Mouse (Mus musculus) monocyte, adult 5-6 weeks (primary cell): ENCODE results near the gene Cfap157. TPM values are rescaled to one million over a fixed set of nuclear protein-coding genes. Genes with fewer than 3 reads are reported as not detected.
A peak's percentile ranks its signal among the peaks of the same experiment; 100 is the strongest.

Source experiments
- ATAC-seq: fragments of 153-309, 156-312 bp; replicated peaks from 2 replicates; pipeline ENCODE4 v1.8.0; 2017; ENCODE audit warnings: mild to moderate bottlenecking; ENCODE audit not compliant: low TSS enrichment, insufficient number of reproducible peaks, severe bottlenecking, poor library complexity, low FRiP score
- total RNA-seq: library from RNA; stranded (forward); fragments of 200-1000, 200-491, 200-594 nt; gene quantifications from 3 replicates; pipeline ENCODE4 v1.2.3, GENCODE M21; 2017

Gene Cfap157
- not detected in 3 replicates for total RNA-seq

DNA sequence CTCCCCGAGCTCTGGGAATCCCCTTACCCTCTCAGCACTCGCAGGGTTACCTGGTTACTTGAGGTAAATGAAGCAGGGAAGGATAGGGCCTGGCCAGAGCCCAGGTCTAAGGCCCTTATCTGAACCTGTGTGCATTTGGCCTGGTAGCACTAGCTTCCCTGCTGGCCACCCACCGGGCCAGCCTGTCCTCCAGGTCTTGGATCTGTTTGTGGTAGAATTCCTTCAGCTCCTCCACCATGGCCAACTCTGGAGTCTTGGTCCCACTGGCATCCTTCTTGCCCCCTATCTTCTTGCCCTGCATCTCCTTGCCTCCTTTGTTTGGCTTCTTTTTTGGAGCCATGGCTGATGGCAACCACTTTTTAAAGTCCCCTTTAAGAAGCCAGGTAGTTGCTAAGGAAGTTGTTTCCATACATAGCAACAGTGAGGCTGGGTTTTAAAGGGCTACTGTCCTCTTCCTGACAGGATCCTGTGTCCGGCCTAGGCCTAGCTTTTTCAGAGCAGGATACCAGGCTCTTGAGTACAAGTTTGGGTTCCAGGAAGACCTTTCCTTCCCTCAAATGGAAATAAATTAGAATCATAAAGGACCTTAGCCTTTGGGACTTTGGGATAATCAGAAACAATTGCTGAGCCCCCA, at the start of gene Cfap157:
TSS of gene Cfap157 (minus strand) at position 381 of the 634 bp plus-strand sequence.
- no peak for ATAC-seq

DNA sequence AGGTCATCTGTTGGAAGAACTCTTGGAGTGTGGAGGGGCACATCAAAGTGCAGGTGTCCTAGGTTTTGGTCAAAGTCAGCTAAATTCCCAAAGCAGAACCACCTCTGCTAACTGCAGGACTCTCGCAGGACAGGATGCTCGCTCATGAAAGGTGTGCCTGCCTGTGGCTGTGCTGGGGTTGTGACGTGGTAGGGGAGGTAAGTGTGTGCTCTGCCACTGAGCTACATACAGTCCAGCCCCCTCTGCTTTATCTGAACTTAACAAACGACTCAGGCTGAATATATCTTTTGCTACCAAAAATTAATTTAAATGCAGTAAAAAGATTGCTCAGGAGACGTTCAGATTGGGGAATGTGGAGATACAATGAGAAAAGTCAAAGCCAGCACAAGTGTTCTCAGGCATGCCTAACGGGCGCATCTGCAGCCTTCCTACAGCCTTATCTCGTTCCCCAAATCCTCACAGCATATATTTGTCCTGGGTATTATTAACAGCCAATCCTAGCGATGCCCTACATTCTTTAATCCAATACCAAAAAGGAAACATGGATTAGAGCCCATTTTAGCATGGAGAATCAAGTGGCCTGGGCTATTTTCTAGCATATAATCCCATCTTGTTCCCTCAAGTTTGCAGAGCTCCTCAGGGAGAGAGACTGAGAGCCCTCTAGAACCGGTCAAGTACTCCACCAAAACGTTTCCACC, 44.9 kb upstream of the Cfap157 start:
- no peak for ATAC-seq

DNA sequence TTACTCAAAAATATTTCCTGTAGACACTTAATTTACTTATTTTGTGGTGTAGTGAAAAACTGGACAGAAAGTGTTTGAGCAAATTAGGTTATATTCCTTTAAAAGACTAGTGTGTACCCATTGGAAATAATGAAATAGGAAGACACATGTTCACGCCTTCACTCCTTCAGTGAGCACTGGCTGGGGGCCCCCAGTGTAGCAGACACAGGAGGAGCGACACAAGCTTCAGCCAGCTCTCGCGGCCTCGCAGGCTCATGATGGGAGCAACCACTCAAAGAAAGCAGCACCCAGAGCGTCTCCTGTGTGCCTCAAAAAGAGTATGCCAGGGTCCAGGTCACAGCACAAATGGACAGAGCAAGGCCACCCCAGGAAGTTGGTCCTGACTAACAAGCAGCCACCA, 41.6 kb upstream of the Cfap157 start:
- no peak for ATAC-seq

DNA sequence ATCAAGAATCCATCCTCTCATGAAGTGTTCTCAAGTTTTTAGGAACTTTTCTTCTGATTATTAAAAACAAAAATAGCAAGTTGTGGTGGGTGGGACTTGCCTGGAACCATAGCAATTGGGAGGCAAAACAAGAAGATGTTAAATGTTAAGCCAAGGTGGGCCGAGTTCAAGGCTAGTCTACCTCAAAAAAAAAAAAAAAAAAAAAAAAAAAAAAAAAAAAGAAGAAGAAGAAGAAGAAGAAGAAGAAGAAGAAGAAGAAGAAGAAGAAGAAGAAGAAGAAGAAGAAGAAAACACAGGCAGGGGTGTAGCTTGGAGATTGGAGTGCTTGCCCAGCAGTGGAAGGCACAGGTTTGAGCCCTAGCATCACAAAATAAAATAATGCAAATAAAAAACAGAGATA, 40.5 kb upstream of the Cfap157 start:
- no peak for ATAC-seq

DNA sequence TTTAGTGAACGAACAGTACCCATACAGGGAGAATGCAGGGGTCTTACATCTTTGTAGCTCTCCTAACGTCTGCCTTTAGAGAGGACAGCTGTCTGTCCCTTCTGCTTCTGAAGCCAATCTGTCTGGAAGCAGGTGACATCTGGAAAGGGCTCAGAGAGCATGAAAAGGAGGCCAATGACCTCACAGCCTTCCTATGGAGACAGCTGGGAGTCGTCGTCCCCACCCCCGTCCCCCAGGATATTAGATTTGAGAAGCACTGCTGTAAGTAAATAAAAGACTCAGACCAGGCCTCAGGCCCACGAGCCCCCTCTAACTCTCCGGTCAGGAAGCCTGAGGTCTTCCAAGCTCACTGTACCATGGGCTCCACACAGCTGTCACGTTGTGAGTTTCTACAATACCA, 40.0 kb upstream of the Cfap157 start:
- no peak for ATAC-seq

DNA sequence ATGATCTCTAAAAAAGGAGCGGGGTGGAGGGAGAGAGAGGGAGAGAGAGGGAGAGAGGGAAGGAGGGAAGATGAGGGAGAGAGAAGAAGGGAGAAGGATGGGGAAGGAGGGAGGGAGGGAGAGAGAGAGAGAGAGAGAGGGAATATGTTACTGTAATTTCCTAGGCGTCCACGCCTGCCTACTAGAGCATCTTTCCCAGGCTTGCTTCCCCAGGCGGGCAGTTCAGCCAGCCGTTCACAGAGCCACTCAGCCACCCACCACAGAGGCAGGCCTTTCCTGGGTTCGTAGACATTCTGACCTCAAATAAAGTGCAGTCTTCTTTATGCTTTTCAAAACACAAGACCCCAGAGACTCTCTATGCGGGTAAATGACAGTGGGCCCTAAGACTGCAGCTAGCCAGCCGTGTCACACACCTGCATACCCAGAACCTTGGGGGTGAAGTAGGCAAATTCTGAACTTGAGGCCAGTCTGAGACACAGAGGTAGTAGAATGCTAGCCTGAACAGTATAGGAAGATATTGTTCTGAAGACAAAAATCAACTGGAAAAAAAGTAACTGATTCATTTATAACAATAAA, 39.4 kb upstream of the Cfap157 start:
- no peak for ATAC-seq

DNA sequence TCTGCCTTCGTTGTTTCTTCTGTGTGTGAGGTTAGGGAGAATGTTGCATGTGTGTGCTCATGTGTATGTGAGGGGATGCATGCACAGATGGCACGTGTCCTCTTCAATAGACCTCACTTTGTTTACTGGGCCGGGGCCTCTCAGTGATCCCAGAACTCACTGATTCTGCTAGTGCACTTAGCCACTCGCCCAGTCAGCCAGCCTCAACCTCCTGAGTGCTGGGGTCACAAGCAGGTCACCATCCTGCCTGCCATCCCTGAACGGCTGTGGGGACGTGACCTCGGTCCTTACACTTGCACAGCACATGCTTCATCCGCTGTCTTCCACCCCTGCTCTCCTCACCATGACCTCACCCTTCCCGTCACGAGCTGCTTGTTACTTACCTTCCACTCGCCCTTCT, 38.9 kb upstream of the Cfap157 start:
- ATAC-seq: 0 out of 2 replicates have a peak, but pooled peaks have one; percentile 7

DNA sequence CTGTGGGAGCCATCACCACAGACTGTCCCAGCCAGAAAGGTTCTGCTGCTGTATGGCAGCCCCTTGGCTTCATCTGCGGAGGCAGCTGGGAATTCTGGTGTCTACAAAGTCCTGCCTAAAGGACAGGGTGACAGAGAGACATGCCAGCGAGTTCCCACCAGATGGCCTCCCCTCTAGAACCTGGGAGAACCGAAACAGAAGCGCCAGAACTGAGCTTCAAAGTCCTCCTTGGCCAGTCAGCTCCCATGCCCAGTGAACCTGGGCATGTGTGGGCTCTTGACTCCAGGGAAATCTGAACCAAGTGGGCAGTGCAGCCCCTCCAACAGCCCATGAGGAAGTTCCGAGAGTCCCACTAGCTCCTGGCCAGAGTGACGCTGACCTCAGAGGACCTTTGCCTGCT, 38.4 kb upstream of the Cfap157 start:
- no peak for ATAC-seq

DNA sequence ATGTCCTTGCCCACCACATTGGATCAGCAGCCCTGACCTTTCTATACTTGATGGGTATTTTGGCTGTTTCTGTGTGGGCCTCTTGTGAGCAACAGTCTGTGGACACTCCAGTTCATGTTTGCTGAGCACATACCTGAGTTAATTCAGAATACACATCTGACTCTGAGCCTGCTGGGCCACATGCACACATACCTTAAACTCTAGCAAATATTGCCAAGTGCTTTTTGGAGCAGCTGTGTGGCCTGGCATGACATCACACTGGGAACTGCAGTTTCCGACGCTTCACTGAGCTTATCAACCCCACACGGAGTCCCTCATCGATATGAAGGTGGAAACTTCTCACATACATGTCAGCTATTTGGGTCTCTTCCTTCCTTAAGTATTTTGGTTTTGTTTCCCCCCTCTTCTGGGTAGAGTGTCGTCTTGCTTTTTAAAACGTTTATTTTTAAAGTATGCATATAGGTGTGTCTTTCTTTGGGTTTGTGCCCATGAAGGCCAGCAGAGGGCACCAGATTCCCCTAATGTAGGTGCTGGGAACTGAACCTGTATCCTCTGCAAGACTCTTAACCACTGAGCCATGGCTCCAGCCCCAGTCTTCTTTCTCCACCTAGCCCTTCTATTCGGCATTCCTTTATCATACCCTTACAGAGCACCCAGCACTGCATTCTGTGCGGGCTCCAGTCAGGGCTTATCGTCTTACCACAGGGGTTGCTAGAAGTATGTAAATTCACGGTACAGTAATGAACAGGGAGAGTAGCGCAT, 37.0 kb upstream of the Cfap157 start:
- ATAC-seq: peak; percentile 60; the same call in 1 of the 2 replicates

DNA sequence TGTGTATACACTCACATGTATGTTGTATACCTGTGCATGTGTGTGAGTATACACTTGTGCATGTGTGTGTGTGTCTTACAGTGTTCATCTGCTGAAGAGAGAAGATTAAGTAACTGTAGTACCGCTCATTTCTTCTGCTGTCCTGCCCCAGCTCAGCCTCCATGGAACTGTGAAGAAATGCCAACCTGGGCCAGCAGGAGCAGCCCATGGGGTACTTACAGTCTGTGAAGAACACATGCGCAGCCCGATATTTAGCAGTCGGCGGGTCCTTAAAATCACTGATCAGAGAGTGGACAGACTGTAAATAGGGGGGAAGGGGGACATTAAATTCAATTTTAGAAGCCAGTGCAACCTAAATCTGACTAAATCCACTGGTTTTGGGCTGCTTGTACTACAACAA, 34.0 kb upstream of the Cfap157 start:
- no peak for ATAC-seq

DNA sequence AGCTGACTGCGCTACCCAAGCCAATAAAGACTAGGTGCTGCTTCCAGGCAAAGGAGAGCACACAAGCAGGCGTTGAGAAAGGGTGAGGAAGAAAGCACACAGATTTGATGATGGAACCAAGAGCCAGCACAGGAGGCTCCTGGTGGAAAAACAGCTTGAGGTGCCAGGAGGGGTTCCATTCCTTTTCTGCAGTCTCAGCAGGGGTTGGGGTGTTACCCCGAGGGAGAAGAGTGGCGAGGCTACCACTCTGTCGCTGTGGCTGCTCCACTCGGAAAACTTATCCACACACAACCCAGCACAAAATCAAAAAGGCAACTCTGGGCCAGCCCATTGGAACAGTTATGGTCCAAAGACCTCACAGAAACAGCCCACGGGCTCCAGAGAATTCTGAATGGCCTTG, 33.4 kb upstream of the Cfap157 start:
- ATAC-seq: no peak

DNA sequence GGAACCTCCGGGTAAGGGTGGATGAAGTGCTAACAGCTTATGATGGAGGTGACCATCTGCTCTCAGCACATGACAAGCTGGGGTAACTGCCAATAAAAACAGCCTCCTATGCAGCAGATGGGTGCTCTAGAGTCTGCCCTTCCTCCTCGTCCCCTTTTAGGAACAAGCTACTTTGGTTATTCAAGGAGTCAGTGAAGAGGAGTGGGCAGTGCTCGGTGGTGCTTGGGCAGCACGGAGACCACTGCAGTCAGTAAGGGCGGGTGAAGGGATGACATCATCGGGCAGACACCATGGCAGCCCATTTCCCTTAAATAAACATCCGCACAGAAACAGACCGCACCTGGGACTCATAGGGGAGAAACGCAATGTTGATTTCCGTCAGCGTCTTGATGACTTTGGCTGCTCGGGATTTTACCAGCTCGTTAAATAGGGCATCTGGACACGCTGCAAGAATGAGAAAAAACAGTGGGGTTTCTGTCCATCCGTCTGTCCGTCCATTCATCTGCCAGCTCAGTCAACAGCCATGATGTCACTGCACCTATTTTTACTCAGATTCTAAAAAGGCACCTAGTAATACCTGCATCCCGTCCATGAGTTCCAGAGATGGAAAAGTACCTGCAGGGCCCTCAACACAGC, 32.8 kb upstream of the Cfap157 start:
- no peak for ATAC-seq

DNA sequence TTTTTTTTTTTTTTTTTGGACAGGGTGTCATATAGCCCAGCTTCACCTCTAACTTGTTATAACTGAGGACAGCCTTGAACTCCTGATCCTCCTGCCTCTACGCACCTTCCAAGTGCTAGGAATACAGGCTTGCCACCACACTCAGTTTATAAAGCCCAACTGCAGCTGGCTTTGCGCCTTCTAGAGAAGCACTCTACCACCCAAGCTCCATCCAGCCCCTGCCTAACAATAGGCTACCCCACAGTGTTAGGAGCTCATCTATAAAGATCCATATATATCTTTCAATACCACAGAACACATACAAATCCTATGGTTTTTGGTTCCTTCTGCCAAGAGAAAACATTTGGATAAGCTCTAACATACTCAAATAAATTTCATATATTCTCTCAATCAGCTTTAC, 32.3 kb upstream of the Cfap157 start:
- no peak for ATAC-seq

DNA sequence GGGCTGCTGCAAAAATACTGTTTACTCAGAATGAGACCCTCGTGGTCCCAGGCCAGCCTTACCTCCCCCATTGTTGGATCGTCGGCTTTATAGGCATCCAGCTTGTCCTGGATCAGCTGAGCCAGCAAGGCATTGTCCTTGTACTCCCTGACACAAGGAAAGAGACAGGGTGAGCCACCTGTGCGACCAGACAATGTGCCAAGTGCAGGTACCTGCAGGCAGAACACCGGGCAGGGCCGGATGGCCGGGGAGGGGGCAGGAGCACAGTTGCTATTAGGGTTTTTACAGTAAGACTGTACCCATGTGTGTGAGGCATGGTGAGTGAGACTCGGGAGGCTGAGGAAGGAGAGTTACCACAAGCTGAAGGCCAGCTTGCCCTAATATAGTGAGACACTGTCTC, 27.7 kb upstream of the Cfap157 start:
- ATAC-seq: no peak

DNA sequence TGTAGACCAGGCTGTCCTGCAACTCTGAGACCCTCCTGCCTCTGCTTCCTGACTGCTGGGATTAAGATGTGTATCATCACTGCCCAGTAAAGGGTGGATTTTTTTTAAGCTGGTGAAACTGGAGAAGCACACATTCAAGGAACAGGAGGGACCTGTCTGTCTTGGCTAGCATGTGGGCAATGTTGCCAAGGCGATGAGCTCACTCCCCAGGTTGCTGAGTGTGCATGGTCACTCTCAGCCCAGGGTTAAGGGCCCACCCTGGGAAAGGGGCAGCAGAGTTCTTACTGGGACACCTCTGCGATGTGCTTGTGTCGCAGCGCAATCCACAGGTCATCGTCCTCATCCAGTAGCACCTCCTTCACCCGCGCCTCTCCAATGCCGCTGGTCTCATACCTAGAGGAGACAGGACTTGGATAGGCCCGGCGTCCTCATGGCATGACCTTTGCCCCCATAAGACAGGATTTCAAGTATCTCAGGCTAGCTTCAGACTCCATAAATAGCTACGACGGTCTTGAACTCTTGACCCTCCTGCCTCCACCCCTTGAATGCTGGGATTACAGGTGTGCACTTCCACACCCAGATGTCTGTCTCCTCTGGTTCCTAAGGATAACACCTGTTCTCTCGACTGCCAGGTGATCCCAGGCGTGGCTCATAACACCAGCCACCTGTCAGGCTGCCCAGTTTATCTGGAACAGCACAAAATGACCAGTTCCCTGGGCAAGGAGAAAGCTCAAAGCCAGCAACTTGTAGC, 24.8 kb upstream of the Cfap157 start:
- no peak for ATAC-seq

DNA sequence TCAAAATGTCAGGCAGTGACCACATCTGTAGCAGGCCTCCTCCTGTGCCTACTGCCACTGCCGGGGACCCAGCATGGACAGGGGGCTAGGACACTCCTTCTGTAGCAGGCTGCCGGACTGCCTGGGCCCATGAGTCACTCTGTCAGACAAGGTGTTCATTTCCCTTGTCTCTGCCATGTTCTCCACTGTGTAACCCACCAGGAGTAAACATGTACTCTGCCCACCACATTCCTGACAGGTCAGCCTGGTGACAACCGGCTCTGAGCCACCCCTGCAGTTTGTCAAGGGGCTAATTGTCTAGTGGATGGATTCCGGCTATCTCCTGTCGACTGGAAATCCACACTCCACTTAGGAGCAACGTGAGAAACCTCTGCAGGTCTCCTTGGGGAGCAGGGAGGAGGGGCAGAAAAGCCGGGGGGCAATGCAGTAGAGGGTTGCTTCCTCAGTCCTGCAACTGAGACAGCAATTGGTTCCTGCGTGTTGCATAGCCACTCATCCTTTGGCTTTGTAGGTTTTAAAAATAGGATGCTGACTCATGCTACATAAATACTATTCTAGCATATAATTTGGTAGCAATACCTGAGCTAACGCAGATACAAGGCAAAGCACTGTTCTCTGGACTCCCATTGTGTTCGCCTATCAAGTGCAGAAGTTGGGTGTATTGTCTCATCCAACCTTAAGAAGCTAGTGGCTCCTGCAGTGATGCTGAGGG, 14.2 kb upstream of the Cfap157 start:
- no peak for ATAC-seq

DNA sequence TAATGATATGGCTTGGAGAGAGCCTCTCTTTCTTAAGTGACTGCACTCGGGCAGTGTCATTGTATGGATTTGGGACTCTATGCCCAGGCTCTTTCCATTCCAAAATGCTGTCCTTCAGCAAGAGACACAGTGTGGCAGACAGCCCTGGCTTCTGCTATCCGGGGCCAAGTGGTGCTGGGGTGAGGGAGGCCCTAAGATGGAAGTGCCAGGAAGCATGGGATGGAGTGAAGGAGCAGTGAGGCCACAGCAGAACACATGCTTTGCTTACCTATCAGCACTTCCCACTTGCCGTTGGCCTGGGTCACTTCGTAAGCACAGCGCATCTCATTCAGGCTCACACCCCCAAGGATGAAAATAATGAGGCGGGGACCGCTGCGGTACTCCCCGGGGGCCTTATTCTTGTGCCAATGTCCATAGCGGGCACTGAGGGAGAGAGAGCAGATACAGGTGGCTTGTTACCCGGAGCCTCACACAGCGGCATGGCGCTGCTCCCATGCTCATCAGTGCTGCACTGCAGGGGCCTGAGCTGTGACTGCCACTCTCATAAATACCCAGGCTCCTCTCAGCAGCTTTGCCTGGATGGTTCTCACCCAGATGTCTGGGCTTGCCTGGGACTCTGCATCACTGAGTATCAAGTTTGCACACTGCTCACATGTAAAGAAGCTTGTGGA, 11.7 kb upstream of the Cfap157 start:
- no peak for ATAC-seq
